Mouse (Mus musculus) kidney, embryonic 16.5 days (tissue): ENCODE results near the gene Plekhg2. TPM values are rescaled to one million over a fixed set of nuclear protein-coding genes. Genes with fewer than 3 reads are reported as not detected.
A peak's percentile ranks its signal among the peaks of the same experiment; 100 is the strongest.

Experiments
- ATAC-seq: fragments of 200-750 bp; cut with Nextera tagmentation; 2 replicates; pipeline ENCODE4 v1.8.0; 2017; ENCODE audit warnings: moderate TSS enrichment; ENCODE audit not compliant: low FRiP score, low TSS enrichment
- H3K27ac ChIP-seq: fragments of 300-500 bp; sonication (generic); 2 replicates; pipeline ENCODE4 v1.5.1; 2014; ENCODE audit warnings: low read length
- H3K27me3 ChIP-seq: fragments of 300-500 bp; sonication (generic); 2 replicates; pipeline ENCODE4 v1.6.1; 2014; ENCODE audit warnings: low read length, control low read depth, mixed read lengths; ENCODE audit not compliant: insufficient read depth
- H3K36me3 ChIP-seq: fragments of 300-500 bp; sonication (generic); 2 replicates; pipeline ENCODE4 v1.6.1; 2014; ENCODE audit warnings: low read length, control low read depth, mixed read lengths; ENCODE audit not compliant: insufficient read depth
- H3K4me1 ChIP-seq: fragments of 300-500 bp; sonication (generic); 2 replicates; pipeline ENCODE4 v1.6.1; 2014; ENCODE audit warnings: low read length, control low read depth, mixed read lengths; ENCODE audit not compliant: insufficient read depth
- H3K4me2 ChIP-seq: fragments of 300-500 bp; sonication (generic); replicated peaks from 2 replicates; pipeline ENCODE4 v1.6.1; 2014; ENCODE audit warnings: low read depth, low read length
- H3K4me3 ChIP-seq: fragments of 300-500 bp; sonication (generic); 2 replicates; pipeline ENCODE4 v1.5.1; 2014; ENCODE audit warnings: mild to moderate bottlenecking, low read length
- H3K9ac ChIP-seq: fragments of 300-500 bp; sonication (generic); replicated peaks from 2 replicates; pipeline ENCODE4 v1.6.1; 2014; ENCODE audit warnings: low read length
- H3K9me3 ChIP-seq: fragments of 300-500 bp; sonication (generic); 2 replicates; pipeline ENCODE4 v1.6.1; 2016; ENCODE audit warnings: low read length, control low read depth
- WGBS: fragments of 180-500 bp; shearing (Covaris S2); extraction: QIAGEN DNeasy Blood & Tissue Kit; methylation state at CpG from one replicate; pipeline ENCODE4 v1.1.7; 2014; 5-methylcytosine and 5-hydroxymethylcytosine counted together
- polyA plus RNA-seq: library from polyadenylated mRNA; unstranded; fragments of >200 nt; fragmentation: Nextera tagmentation; extraction: Ambion mirVana; gene quantifications from 2 replicates; pipeline ENCODE4 v1.2.1, GENCODE M21; 2015

Plekhg2 gene
- polyA plus RNA-seq, 1 experiment from 2014 or later: 69.1 TPM

GRCm38 (mm10) chr7:28385196-28385595, 12.8 kb upstream of the Plekhg2 start:
- H3K4me2 ChIP-seq: no peak overlapping the region
- no peaks in the 10 kb centered on the region for H3K27me3 ChIP-seq
- no peak for ATAC-seq
- H3K9me3 ChIP-seq: no peaks in the 10 kb centered on the region
- H3K36me3 ChIP-seq: peaks cover 26% of the 10 kb centered on the region; the same call in 1 of the 2 replicates
- no peak overlapping the region for H3K4me3 ChIP-seq
- H3K4me1 ChIP-seq: peaks cover 37% of the 10 kb centered on the region
- H3K27ac ChIP-seq: no peak overlapping the region
- no peak overlapping the region for H3K9ac ChIP-seq
- 89% methylated on average over 9 of the region's 9 CpGs for WGBS

- ATAC-seq: no peak
- H3K9ac ChIP-seq: no peak overlapping the region
- H3K27ac ChIP-seq: no peak overlapping the region
- no peak overlapping the region for H3K4me3 ChIP-seq
- H3K4me1 ChIP-seq: peaks cover 44% of the 10 kb centered on the region
- peaks cover 19% of the 10 kb centered on the region; the same call in 1 of the 2 replicates for H3K36me3 ChIP-seq
- 87% methylated on average over 6 of the region's 6 CpGs for WGBS
- no peaks in the 10 kb centered on the region for H3K27me3 ChIP-seq
- H3K9me3 ChIP-seq: no peaks in the 10 kb centered on the region
- no peak overlapping the region for H3K4me2 ChIP-seq
These were observed 11.8 kb upstream of the Plekhg2 start for GRCm38 (mm10) chr7:28384162-28384561.

- Histone ChIP-seq H3K27ac (peak overlapping the region; percentile 100; the same call in 1 of the 2 replicates), H3K27me3 (no peaks in the 10 kb centered on the region), H3K4me3 (no peak overlapping the region), H3K4me1 (peaks cover 44% of the 10 kb centered on the region), H3K36me3 (peaks cover 13% of the 10 kb centered on the region; the same call in 1 of the 2 replicates), H3K4me2 (no peak overlapping the region), H3K9ac (no peak overlapping the region), H3K9me3 (no peaks in the 10 kb centered on the region)
- no peak for ATAC-seq
- WGBS: 80% methylated on average over 4 of the region's 4 CpGs
These were observed 11.2 kb upstream of the Plekhg2 start for GRCm38 (mm10) chr7:28383606-28384005.

- 42% methylated on average over 11 of the region's 11 CpGs for WGBS
- H3K27ac ChIP-seq: peak overlapping the region; percentile 100
- H3K9ac ChIP-seq: peak overlapping the region; percentile 62
- H3K27me3 ChIP-seq: no peaks in the 10 kb centered on the region
- peak overlapping the region; percentile 73 for H3K4me2 ChIP-seq
- ATAC-seq: no peak
- no peak overlapping the region for H3K4me3 ChIP-seq
- H3K4me1 ChIP-seq: peaks cover 47% of the 10 kb centered on the region
- peaks cover 11% of the 10 kb centered on the region; the same call in 1 of the 2 replicates for H3K36me3 ChIP-seq
- H3K9me3 ChIP-seq: no peaks in the 10 kb centered on the region
These were observed 10.6 kb upstream of the Plekhg2 start for GRCm38 (mm10) chr7:28382981-28383396.

- peak; percentile 7 for ATAC-seq
- peak overlapping the region; percentile 73 for H3K4me2 ChIP-seq
- peak overlapping the region; percentile 62 for H3K9ac ChIP-seq
- no peaks in the 10 kb centered on the region for H3K9me3 ChIP-seq
- H3K27me3 ChIP-seq: no peaks in the 10 kb centered on the region
- peak overlapping the region; percentile 43; the same call in 1 of the 2 replicates for H3K4me3 ChIP-seq
- 43% methylated on average over 9 of the region's 12 CpGs for WGBS
- peak overlapping the region; percentile 100 for H3K27ac ChIP-seq
- H3K4me1 ChIP-seq: peaks cover 52% of the 10 kb centered on the region
- peaks cover 14% of the 10 kb centered on the region; the same call in 1 of the 2 replicates for H3K36me3 ChIP-seq
These were observed 10.1 kb upstream of the Plekhg2 start for GRCm38 (mm10) chr7:28382347-28382951.

GRCm38 (mm10) chr7:28381938-28382337, 9.5 kb upstream of the Plekhg2 start:
- WGBS: 0% methylated on average over 20 of the region's 20 CpGs
- H3K4me3 ChIP-seq: peak overlapping the region; percentile 43
- peak; percentile 71 for ATAC-seq
- H3K9ac ChIP-seq: peak overlapping the region; percentile 82
- H3K9me3 ChIP-seq: no peaks in the 10 kb centered on the region
- peaks cover 13% of the 10 kb centered on the region; the same call in 1 of the 2 replicates for H3K36me3 ChIP-seq
- peak overlapping the region; percentile 100 for H3K27ac ChIP-seq
- H3K4me2 ChIP-seq: peak overlapping the region; percentile 73
- H3K4me1 ChIP-seq: peaks cover 57% of the 10 kb centered on the region
- no peaks in the 10 kb centered on the region for H3K27me3 ChIP-seq

GRCm38 (mm10) chr7:28381017-28381790, 8.8 kb upstream of the Plekhg2 start:
- WGBS: 8% methylated on average over 30 of the region's 30 CpGs
- peak overlapping the region; percentile 73 for H3K4me2 ChIP-seq
- H3K9me3 ChIP-seq: no peaks in the 10 kb centered on the region
- H3K4me1 ChIP-seq: peaks cover 58% of the 10 kb centered on the region
- no peaks in the 10 kb centered on the region for H3K27me3 ChIP-seq
- H3K36me3 ChIP-seq: peaks cover 13% of the 10 kb centered on the region; the same call in 1 of the 2 replicates
- peak overlapping the region; percentile 100 for H3K27ac ChIP-seq
- peak; percentile 31 for ATAC-seq
- peak overlapping the region; percentile 82 for H3K9ac ChIP-seq
- peak overlapping the region; percentile 43 for H3K4me3 ChIP-seq

GRCm38 (mm10) chr7:28380237-28381016, 8.0 kb upstream of the Plekhg2 start, which contains the start of gene Zfp36:
Gene Zfp36 (minus strand): TSS chr7:28380253.
- H3K4me1 ChIP-seq: peaks cover 62% of the 10 kb centered on the region
- WGBS: 51% methylated on average over 17 of the region's 17 CpGs
- H3K27me3 ChIP-seq: no peaks in the 10 kb centered on the region
- peak within 1 kb of the TSS; percentile 81 for H3K4me2 ChIP-seq
- no peak for ATAC-seq
- H3K9me3 ChIP-seq: no peaks in the 10 kb centered on the region
- peak within 1 kb of the TSS; percentile 100 for H3K27ac ChIP-seq
- H3K4me3 ChIP-seq: peak within 1 kb of the TSS; percentile 80
- peak within 1 kb of the TSS; percentile 84 for H3K9ac ChIP-seq
- H3K36me3 ChIP-seq: peaks cover 10% of the 10 kb centered on the region; the same call in 1 of the 2 replicates
